Mouse (Mus musculus) bone marrow macrophage, adult 2 months (primary cell): ENCODE measurements around the gene Adcy3.

Experiments used
- CTCF ChIP-seq: IDR thresholded peaks from 2 replicates; pipeline ENCODE4 v1.5.1; 2012; ENCODE audit warnings: low read depth, mild to moderate bottlenecking, low read length, moderate library complexity
- POLR2A ChIP-seq: IDR thresholded peaks from 2 replicates; pipeline ENCODE4 v1.6.1; 2012; ENCODE audit warnings: mild to moderate bottlenecking, low read depth, low read length, borderline replicate concordance

GRCm38 (mm10) chr12:4249786-4250185, 116.9 kb downstream of the Adcy3 start:
- TF ChIP-seq POLR2A (no peak), CTCF (no peak)
